Mouse (Mus musculus) spleen, postnatal 4 days (tissue): ENCODE data around the gene Ptgis.

Source experiments
- DNase-seq, 2 experiments: peaks; one replicate each; pipeline ENCODE4 v3.0.0; 2022; ENCODE audit warnings: low spot score in 2 of 2

Gene Ptgis

GRCm38 (mm10) chr2:167263040-167263810, 22.8 kb upstream of the Ptgis start:
- peak in 1 of 2 experiments; percentile 57 for DNase-seq

DNA sequence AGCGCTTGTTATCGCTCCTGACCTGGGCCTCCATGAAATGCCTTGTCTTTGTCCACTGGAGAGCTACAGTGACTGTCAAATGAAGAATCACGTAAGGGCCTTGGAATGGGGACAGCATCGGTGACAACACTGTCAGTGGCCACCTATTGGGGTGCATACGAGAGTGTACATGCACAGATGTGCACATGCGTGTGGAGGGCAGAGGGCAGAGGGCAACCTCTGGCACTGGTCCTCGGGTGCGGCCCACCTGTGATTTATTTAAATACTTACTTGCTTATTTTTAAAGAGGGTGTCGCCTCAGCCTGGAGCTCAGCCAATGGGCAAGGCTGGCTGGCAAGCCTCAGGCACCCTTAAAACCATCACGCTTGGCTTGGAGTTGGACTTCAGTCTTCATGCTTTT, 22.0 kb upstream of the Ptgis start:
- DNase-seq: peak in 1 of 2 experiments; percentile 52

DNA sequence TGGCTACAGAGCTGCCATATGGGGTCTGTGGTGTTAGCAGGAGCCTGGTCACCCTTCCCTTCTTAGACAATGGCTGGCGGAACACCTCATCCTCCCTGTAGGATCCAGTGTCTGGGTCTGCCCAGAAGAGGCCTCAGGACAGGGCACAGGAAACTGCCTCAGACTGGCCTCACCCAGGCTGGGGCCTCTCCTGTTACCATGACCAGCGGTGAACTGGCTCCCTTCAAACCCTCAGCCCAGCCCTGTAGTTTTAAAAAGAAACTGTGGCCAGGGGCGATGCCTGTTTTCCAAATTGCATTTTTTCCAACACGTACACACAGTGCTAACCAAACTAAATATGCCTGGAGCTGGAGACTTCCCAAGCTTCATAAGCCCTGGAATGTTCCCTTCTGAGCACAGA, 20.7 kb upstream of the Ptgis start:
- no peak for DNase-seq

DNA sequence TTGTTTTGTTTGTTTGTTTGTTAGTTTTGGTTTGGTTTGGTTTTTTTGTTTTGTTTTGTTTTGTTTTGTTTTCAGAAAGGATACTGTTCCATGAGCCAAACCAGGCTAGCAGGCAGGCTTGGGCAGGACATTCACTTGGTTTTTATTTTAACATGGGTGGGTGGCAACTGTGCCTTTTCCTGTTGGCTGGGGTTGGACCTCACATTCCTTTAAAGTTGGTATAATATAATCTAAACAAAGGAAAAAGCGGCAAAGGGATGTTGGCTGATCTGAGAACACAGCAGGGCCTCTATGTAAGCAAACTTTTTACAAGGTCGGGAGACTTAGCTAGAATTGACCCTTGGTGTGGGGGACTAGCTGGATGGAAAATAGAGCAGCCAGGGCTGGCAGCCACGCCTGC, 17.4 kb upstream of the Ptgis start:
- no peak for DNase-seq

DNA sequence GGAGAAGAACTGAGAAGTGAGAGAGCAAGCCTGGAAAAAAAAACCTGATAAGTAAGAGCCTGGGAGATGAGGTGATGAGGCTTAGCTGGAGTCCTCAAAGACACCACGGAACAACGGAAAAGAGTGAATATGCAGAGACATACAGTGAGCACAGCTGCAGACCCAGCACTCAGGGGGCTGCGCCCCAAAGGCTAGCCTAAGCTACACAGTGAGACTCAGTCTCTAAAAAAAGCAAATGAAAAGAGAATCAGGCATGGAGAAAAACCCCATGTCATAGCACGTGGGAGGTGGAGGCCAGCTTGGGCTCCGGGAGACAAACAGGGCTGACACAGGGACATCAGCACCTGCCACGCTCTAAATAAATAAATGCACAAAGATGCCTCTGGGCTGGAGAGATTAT, 14.4 kb upstream of the Ptgis start:
- DNase-seq: no peak

DNA sequence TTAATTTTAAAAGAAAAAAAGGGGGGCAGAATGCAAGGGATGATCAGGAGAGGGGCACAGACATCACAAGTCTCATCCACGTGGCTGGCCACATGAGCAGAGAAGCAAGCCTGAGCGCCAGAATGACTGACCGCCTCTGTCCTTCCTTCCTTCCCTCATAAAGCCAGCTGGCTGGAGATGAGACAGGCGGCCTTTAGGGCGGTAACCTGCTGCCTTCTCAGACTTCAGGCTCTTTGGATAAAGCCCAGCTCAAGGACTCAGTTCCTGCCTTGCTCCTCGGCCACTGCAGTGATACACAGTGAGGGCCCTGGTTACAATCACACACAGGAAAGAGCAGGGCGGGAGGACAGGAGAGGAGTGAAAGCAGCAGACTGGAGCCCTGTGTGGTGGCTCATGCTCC, 13.8 kb upstream of the Ptgis start:
- DNase-seq: no peak

DNA sequence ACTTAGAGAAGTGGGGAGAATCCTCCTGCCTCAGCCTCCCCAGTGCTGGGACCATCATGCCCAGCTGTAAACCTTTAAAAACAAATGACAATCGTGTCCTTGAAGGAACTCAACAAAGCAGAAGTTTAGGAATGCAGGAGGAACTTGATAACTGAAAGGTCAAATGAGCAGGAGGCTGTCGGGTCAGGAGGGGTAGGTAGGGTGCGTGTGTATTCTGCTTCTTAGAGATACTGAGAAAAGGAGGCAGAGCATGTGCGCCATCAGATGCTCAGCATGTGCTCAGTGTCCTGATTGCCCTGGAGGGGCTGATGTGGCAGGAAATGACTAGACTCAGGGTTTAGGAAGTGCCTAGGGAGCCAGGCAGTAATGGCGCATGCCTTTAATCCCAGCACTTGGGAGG, 13.1 kb upstream of the Ptgis start:
- DNase-seq: no peak

- DNase-seq: no peak
Measured at GRCm38 (mm10) chr2:167252057-167252687, 11.8 kb upstream of the Ptgis start.

DNA sequence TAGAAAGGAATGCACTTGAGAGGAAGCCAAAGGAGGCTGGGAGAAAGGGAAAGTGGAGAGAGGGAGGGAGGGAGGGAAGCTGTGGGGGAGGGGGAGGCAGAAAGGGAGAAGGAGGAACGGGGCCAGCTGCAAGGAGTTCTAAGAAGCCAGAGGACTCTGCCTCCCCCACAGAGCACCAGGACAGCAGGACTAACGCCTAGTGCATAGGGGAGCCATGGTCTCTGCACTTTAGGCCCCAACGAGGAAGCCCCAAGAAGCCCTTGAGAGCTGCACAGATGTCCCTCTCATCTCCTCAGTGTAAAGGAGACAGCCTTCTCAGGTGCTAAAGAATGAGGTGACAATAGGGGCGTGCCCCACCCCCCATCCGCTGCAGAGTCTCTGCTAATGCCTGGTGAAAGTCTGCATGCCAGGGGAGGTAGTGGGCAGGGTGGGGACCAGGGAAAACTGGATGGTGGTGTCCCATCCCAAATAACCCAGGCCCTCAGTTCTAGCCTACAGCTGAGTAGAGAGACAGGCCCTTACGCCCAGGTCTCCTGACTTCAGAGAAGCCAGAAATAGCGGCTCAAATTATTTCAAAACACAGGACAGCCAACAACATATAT, 10.4 kb upstream of the Ptgis start:
- DNase-seq: no peak

- no peak for DNase-seq
Measured at GRCm38 (mm10) chr2:167250003-167250735, 9.8 kb upstream of the Ptgis start.

DNA sequence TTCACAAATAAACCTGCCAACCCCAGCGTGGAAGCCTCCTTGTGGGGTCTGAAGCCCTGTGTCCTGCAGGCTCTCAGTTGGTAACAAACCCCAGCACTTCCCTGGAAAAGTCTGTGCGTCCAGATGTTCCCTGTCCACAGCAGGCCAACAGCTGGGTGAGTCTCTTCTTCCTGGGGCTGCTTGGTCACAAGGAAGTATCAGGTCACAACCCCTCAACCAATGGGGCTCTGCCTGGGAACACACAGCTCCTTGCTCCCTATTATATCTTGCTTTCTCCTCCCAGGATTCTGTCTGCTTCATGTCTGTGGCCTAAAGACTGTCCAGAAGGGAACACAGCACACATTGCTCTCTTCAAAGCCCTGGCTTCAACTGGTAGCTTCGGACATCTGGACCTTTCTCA, 9.2 kb upstream of the Ptgis start:
- DNase-seq: no peak

DNA sequence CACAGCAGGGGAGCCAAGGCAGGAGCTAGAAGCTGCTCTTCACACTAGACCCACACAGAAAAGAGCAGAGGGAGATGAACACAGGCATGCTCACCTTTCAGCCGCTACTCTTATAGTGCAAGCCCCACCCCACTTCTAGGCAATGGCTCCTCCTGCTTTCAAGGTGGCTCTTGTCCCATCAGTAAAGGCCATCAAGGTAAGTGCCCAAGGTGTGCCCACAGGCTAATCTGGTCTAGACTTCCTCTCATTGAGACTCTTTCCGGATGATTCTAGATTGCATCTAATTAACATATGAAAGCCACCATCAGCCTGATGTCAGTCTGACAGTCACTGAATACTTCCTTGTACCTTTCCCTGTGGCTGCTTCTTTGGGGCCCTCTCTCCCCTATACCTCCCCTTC, 7.4 kb upstream of the Ptgis start:
- DNase-seq: no peak

- no peak for DNase-seq
Measured at GRCm38 (mm10) chr2:167246704-167247103, 6.3 kb upstream of the Ptgis start.

DNA sequence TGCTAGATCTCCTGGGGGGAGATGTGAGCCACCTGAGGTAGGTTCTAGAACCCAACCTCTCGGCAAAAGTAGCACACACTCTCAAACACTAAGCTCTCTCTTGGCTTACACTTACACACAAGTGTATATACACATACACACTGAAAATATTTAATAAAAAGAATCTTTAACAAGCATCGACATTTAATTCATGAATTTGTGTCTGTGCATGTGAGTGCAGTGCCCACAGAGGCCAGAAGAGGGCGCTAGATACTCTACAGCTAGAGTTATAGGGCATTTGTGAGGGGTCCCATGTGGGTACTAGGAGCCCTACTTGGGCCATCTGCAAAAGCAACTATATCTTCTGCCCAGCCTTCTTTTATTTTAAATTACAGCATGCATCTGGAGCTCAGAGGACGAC, 4.5 kb upstream of the Ptgis start:
- no peak for DNase-seq

- no peak for DNase-seq
Measured at GRCm38 (mm10) chr2:167243831-167244563, 3.6 kb upstream of the Ptgis start.

- no peak for DNase-seq
Measured at GRCm38 (mm10) chr2:167239262-167239661, 1.1 kb downstream of the Ptgis start.

DNA sequence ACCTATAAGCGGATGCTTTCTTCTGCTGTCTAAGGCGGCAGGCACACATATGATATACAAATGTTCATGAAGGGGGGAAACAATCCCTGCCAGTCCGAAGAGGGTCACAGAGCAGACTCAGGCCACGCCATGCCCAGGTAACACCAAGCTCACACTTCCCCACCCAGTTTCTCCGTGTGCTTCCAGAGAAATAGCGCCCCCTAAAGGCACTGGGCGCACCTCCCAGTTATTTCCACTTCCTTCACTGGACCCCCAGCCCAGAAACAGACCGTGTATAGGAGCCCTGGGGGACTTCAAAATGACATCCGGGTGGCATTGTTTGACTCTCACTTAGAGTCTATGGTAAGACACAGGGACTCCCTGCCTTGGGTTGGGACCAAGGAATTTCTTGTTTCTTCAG, 3.2 kb downstream of the Ptgis start:
- DNase-seq: no peak

- DNase-seq: no peak
Measured at GRCm38 (mm10) chr2:167236174-167236573, 4.2 kb downstream of the Ptgis start.

- DNase-seq: no peak
Measured at GRCm38 (mm10) chr2:167235338-167236018, 4.9 kb downstream of the Ptgis start.

DNA sequence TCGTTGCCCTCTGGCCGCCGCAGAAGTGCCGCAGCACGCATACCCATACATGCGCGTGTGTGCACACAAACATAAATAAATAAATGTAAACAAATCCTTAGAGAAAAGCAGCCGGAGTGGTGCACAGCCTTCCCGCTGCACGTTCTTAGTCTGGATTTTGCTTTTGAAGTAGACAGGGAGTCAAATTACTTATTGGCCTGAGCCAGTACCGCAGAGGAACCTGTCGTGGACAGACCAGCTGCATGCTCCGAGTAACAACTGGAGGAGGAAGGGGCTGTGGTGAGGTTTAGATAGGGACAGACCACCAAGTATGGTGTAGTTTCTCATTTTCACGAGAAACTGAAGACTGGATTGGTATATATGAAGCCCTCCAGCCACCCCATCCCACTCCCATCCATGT, 6.6 kb downstream of the Ptgis start:
- no peak for DNase-seq

DNA sequence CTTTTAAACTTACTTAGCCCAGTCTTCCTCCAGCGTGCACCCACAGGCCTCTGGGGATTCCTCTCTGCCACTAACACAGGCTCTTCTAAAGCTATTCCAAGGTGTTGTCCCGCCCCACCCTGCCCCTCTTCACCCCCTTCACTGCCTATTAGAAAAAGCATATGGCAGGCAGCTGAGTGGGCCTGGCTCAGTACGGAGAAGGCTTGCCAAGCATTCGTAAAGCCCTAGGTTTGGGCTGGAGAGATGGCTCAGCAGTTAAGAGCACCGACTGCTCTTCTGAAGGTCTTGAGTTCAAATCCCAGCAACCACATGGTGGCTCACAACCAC, 7.4 kb downstream of the Ptgis start:
- no peak for DNase-seq
